Comparison of ENCODE assay signal across 16 mouse cellular contexts in the genomic region with DNA sequence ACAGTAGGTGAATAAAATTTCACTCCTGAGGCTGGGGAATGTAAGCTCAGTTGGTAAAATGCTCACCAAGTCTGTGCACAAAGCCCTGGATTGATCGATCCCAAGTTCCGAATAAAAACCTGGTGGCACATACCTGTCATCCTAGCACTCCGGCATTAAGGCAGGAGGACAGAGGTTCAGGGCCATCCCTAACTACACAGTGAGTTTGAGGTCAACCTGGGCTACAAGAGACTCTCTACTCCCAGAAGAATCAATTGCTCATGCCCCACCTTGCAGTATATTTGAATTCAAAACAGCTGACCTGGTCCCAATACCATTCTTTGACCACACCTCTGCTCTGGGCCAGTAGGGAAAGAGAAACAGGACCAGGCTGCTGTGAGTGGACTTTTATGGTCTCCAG.
"Had no signal": no experiment of that assay in that cellular context is flagged by ENCODE, and none has a peak within 500 bp of the region (broad histone marks: within the 10 kb centered on the region; RNA-seq: fewer than 3 reads in every experiment).

No protein-coding gene starts in this region.

- H3K27me3 ChIP-seq: neural tube, embryonic 13.5 days; neural tube, embryonic 15.5 days; stomach, embryonic 15.5 days had no signal

- H3K9ac ChIP-seq: neural tube, embryonic 13.5 days; neural tube, embryonic 15.5 days; stomach, embryonic 15.5 days had no signal

- H3K9me3 ChIP-seq: neural tube, embryonic 13.5 days; neural tube, embryonic 15.5 days; stomach, embryonic 15.5 days had no signal

- H3K4me2 ChIP-seq: neural tube, embryonic 13.5 days; neural tube, embryonic 15.5 days; stomach, embryonic 15.5 days had no signal

- H3K36me3 ChIP-seq: neural tube, embryonic 13.5 days; neural tube, embryonic 15.5 days; stomach, embryonic 15.5 days had no signal

- H3K4me1 ChIP-seq: neural tube, embryonic 13.5 days had no signal

- H3K4me3 ChIP-seq: neural tube, embryonic 13.5 days; neural tube, embryonic 15.5 days; stomach, embryonic 15.5 days had no signal

- H3K27ac ChIP-seq: neural tube, embryonic 13.5 days; neural tube, embryonic 15.5 days; stomach, embryonic 15.5 days; stomach, postnatal 0 days had no signal

- DNase-seq: retina, postnatal 1 day; right cerebral cortex, adult 18-20 months; right cerebral cortex, postnatal 14 days; right cerebral cortex, postnatal 25 days; right cerebral cortex, postnatal 4 days; spleen, adult 18-20 months; thymus, adult 18-20 months; thymus, adult 2 months; thymus, postnatal 14 days; thymus, postnatal 25 days; thymus, postnatal 36 days; thymus, postnatal 4 days had no signal
